Mouse (Mus musculus) central nervous system, embryonic 18 days (tissue): ENCODE data around the gene Ap1s3. TPM values are rescaled to one million over a fixed set of nuclear protein-coding genes. Genes with fewer than 3 reads are reported as not detected.

ENCODE experiments used
- polyA plus RNA-seq: library from polyadenylated mRNA; depleted of rRNA; stranded (reverse); fragments of >200 nt; gene quantifications from 2 replicates; pipeline ENCODE4 v1.2.3, GENCODE M21; 2012; rRNA removed

The Ap1s3 gene
- polyA plus RNA-seq: 1.7 and 2.2 TPM in 2 replicates

GRCm38 (mm10) chr1:79671543-79672337 is at the start of gene Ap1s3:
Gene Ap1s3 (minus strand): TSS chr1:79671972.

Other genes starting within 250 kb of the Ap1s3 start
- 95.6 and 114 TPM in 2 replicates for gene Scg2, start 231.9 kb downstream of the Ap1s3 start, polyA plus RNA-seq
- gene Mrpl44, start 104.0 kb upstream of the Ap1s3 start, polyA plus RNA-seq: 19.6 and 22.6 TPM in 2 replicates
- 43.4 and 49.7 TPM in 2 replicates for gene Wdfy1, start 104.2 kb upstream of the Ap1s3 start, polyA plus RNA-seq
- gene Serpine2, start 189.2 kb upstream of the Ap1s3 start, polyA plus RNA-seq: 90.2 and 102 TPM in 2 replicates